Mouse (Mus musculus): ENCODE results near the gene Slc39a3.
"Not testable (repeated sequence)": the region's sequence is repeated elsewhere in the genome, so short reads cannot be mapped to it uniquely, and the experiment has no call there.

Slc39a3 gene

DNA sequence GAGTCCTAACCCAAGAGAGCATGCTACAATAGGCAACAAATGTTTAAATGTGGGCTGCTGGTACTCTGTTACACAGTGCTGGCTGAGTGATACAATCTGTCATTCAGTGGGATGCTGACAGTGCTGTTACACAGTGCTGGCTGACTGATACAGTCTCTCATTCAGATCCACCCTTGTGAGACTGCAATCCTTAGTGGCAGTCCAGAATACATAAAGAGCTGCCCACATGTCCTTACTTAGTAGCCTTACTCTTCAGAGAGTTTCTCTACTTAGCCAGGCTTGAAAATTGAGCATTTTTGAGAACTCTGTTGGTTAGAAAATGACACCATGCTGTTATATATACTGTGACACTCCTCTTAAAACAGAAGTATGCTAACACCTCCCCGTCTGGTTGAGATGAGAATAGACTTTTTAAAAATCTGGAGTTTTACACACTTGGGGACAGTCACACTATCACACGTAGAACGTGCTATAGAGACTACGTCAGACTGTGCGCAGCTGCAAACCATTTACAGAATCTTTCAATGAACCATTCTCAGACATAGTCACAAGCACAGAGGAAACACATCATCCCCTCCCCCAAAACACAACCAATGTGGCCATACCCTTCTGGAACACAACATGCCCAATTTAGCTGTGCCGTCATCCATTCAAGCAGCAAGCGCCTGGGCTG, 31.1 kb downstream of the Slc39a3 start:
- no peak for DNase-seq (ENCODE audit: low read depth)

DNA sequence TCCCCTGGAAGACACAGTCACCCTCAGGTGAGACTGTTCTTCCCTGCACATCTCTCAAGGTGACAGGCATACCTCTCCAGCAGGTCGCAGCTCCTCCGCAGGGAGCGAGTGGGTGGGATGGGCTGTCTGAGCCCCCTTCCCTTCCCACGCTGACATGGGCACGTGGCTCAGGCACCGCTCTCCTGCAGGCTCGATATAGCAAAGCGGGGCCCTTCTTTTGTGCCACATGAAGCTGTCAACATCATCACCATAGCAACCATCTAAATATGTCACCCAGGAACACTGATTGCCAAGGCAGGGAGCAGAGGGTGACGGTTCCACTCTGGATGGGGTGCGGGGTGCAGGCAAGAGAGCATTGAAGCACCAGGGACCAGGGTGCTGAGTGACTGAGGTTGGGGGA, 36.1 kb downstream of the Slc39a3 start:
- DNase-seq (ENCODE audit: low read depth): no peak

DNA sequence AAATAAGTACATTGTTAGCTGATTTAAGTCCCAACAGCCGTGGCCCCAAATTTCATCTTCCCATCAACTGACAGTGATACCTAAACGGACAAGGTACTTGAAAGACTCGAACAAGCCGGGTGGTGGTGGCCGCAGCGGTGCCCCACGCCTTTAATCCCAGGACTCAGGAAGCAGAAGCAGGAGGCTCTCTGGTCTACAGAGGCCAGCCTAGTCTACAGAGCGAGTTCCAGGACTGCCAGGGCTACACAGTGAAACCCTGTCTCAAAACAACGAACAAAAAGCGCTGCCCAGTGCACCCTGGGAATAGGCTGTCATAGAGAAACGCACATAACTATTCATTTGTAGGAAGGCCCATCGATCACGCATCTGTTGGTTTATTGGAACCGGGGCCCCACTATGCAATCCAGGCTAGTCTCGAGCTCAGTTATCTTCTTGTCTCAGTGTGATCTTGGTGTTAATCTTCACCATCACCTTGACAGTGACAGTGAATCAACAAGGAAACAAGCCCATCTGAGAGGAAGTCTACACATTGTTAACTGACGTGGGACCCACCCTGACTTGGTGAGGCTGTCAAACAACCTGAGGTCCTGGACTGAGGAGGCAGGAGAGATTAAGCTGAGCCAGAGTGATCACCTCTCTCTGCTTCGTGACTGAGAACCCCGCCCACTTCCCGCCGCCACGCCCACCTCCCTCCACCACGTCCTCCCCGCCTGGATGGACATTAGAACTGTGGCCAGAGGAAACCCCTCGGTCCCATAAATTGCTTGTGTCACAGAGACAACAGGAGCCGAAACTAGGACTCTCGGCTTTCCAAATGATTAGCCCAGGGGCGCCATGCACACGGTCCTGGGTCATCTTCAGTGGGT, 36.8 kb downstream of the Slc39a3 start:
- DNase-seq (ENCODE audit: low read depth): no peak

DNA sequence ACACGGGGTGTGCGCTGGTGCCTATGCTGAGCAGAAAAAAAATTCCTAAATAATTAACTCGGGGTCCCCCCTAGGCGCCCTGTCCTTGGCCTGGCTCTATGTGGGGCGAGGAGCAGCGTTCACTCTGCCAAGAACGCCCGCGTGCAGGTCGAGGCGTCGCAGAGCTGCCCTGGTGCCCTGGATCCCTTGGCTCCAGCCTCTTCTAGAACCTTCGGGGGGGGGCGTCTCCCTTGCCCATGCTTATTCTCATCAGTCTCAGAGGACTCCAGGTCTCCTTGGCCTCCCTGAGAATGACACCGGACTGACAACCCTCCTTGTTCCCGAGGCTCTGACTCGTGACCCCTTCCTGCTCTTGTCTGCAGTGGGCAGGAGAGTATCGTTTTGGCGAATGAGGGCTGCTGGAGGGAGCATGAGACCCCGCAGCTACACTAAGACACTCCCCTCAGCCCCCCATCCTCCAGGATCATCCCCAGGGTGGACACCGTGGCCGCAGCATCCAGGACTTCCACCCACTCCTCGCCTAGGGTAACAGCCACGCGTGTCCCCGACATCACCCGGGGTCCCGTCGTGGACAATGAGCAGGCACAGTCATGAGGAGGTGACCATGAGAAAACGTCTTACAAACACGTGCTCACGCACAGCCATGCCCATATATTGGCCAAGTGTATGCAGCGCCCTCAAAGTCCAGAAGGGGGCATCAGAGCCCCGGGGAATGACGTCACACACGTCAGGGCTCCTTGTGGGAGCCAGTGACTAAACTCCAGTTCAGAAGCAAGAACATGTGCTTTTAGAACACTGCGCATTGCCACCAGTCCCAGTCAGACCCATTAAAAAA, 37.6 kb downstream of the Slc39a3 start:
- DNase-seq (ENCODE audit: low read depth): peak; percentile 88

DNA sequence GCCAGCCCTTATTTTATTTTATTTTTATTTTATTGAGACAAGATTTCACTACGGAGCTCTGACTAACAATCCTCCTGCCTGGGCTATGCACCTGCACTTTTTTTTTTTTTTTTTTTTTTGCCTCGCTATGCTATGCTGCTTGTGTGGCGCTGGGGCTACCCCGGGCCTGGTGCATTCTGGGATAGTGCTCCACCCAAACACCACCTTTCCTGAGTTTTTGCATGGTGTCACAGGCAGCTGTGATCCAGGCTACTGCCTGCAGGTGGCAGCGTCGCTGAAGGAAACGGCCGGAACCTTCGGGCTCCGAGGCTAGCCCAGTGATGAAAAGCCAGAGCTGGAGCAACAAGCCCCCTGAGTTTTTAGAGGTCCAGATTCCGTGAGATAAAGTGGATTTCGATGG, 38.4 kb downstream of the Slc39a3 start:
- peak; percentile 64 for DNase-seq (ENCODE audit: low read depth)

DNA sequence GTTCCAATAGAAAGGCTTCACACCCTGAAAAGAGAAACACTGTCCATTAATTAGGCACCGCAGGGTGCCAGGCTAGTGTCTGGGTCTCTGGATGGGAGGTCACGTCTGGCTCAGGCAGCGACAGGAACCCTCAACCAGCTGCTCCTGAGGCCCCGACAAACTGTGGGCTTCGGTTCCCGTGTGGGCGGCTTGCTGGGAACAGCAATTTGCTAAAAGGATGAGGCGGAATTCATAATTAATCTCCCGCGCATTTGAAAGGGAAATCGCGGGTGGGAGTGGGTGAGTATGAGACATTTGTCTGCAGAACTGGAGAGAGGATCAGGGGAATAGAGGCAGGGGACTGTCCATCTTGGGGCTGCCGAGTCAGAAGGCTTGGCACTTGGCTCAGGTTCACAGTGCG, 39.2 kb downstream of the Slc39a3 start:
- DNase-seq (ENCODE audit: low read depth): no peak

DNA sequence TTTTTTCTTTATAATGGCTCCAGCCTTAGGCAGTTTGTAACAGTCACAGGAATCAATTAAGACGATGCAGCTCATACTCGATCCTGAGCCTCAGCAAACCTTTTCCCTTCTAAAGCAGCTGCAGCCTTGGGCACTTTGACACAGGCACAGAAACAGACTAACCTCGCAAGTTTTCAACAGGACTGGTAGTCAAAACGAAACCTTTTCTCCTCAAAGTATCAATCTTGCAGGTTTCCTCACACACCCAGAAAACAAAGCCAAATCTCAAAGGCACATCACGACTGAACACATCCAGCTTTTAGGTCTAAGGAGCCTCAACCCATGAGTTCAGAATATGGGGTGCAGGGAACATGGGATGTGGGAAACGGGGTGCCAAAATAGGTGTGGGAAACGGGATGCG, 39.9 kb downstream of the Slc39a3 start:
- DNase-seq (ENCODE audit: low read depth): no peak

DNA sequence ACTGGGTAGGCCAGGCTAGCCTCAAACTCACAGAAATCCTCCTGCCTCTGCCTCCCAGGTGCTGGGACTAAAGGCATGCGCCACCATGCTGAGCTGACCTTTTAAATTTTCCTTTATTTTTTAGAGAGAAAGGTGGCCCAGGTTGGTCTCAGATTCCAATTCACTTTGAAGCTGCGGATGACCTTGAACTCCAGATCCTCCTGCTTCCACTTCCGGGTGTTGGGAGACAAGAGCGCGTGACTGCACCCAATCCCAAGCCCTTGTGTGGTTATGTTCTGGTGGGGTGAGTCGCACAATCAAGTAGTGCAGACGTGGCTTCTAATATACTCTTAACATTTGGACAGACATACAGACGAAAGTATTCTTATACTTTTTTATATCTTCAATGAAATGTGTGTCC, 40.7 kb downstream of the Slc39a3 start:
- DNase-seq (ENCODE audit: low read depth): no peak

DNA sequence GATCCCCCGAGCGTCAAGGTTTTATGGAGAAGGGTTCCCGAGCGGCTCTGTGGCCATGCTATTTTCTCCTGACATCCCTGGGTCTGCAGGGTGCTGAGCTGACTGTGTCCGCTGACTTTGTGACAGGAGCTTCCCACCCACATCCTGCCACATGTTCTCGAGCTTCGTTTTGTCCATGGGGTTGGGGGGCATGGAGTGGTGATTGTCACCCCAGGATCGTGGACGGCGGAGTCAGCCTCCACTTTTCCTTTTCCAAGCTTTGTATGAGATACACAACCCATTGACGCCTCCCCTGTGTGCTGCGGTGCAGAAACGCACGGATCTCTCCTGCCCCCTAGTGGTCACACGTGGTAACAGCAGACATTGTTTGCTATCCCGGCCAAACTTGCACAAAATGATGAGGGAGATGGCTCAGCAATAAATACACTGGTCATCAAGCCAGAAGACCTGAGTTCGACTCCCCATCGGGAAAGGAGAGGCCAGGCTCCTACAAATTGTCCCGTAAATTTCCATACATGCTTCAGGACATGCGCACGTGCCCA, 42.1 kb downstream of the Slc39a3 start:
- peak; percentile 56 for DNase-seq (ENCODE audit: low read depth)

DNA sequence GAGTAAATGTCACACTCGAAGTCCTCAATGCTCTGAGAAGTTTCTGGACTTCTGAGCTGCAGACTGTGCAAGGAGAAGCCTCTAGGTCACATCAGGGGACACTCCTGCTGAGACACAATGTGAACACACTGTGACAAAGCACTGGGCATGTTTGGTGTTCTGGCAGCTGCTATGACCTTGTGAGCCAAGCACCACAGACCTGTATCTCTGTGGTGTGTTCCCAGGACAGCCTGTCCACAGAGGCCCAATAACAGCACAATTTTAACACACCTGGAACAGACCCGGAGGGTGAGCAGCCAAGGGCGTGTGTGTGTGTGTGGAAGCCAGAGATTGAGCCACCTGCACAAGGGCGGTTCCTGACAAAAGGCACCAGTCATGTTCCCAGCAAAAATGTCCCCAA, 42.6 kb downstream of the Slc39a3 start:
- DNase-seq (ENCODE audit: low read depth): no peak

DNA sequence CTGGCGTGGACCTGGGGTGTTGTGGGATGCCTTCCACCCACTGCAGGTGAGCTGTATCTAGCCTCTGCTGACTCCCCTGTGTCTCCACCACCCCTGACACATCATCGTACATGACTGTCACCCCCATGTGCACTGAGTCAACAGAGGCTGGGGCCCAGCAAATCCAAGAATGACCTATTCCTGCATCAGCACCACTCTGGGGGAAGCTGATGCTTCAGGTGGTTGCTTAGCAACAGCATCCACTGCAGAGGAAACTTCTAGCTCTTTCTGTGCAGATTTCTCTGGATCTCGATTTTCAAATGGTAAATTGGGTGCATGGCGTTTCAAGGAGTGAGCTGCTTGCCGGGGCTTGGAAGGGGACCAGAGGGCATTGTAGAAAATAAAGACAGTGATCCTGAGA, 44.0 kb downstream of the Slc39a3 start:
- DNase-seq (ENCODE audit: low read depth): no peak

DNA sequence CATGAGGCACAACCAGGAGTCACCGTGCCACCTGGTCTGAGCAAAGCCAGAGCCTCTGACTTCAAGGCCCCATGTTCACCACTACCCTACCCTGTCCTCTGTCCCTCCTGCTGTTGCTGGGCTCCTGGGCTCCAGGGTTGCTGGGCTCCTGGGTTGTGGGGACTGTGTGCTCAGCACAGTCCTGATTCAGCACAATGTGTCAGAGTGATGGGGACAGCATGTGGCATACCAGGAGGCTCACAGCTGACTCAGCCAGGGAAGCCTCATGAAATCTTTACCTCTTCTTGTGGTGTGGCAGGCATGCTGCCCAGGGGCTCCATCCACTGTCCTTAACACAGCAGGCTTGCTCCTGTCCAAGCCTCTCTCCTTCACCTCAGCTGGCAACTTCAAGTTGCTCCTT, 45.3 kb downstream of the Slc39a3 start:
- no peak for DNase-seq (ENCODE audit: low read depth)

DNA sequence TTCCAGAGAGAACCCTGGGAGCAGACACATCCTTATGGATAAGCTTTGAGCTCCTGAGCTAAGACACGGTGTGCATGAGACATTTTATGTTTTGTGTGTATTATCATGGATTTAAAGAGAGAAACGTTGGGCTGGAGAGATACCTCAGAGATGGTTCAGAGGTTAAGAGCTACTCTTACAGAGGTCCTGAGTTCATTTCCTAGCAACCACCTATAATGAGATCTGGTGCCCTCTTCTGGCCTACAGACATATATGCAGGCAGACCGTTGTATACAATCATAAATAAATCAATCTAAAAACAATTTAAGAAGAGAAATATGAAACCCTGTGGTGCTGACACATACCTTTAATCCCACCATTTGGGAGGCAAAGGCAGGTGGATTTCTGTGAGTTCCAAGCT, 46.2 kb downstream of the Slc39a3 start:
- no peak for DNase-seq (ENCODE audit: low read depth)

DNA sequence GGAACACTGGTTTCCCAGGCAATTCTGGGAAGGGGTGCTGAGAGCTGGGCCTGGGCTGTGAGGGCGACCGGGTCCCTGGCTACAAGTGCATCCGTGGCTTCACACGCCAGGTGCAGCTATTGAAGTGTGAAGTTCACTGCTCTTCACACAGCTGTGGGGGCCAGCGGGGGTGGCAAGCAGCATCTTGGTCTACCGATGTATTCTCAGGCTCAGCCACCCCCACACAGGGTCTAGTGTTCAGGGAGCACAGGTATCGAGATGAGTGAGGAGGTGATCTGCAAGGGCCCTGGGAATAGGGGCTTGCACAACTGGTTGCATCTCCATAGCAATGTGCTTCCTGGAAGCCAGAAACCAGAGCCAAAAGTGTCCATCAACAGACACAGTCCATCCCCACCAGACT, 46.8 kb downstream of the Slc39a3 start:
- DNase-seq (ENCODE audit: low read depth): no peak

DNA sequence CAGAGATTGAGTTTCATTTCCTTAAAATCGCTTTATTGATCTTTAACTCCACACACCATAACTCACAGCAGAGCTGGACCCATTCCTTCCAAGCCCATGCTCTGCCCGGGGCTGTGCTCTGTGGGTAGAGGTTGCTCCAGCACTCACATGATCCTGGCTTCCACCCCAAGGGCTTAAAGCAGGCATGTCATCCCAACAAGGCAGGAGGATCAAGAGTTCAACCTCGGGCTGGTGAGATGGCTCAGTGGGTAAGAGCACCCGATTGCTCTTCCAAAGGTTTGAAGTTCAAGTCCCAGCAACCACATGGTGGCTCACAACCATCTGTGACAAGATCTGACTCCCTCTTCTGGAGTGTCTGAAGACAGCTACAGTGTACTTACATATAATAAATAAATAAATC, 47.4 kb downstream of the Slc39a3 start:
- DNase-seq (ENCODE audit: low read depth): not testable (repeated sequence)

DNA sequence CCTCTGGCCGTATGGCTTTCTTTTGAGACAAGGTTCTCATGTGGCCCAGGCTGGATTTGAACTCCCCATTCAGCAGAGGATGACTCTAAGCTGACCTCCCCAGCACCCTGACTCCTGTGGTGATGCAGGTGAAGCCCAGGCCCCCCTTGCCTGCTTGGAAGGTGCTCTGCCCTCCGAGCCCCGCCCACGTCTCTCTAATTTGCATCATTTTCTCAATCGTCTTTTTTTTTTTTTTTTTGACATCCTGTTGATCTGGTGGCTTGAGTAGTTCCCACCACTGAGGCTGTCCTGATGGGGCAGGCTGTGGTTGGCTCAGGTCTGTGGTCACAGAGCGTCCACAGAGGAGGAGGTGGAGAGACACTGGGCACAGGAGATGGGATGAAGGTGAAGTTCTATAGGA, 47.8 kb downstream of the Slc39a3 start:
- no peak for DNase-seq (ENCODE audit: low read depth)

DNA sequence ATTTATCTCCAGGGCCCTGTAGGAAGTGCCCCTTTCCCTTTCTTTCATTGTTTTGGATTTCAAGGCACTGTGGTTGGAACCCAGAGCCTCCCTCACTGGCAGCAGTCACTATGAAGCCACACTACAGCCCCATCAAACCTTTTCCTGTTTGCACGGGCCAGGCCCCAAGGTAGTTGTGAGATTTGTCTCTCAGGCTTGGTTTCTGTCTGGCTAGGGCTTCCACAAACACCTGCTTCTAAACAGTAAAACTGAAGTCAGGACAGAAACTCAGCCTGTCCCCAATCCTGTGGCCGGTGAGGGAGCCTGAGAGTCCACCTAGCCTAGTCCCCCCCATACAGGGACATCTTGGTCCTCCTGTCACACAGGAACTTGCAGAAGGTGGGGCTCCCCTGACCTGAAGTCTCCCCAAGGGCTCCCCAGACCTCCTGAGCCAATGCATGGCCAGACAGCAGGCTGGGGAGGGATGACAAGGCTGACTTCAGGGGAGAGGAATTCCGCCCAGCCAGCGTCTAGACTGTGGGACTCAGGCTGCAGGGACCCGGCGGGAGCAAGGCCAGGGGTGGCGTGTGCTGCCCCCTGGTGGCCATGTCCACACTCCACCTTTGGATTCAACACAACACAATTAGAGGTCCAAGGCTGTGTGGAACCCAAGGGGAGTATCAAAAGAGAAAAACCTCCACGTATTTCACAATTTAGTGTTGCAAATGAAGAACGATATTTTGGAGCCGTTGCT, 49.4 kb downstream of the Slc39a3 start:
- peak; percentile 59 for DNase-seq (ENCODE audit: low read depth)

DNA sequence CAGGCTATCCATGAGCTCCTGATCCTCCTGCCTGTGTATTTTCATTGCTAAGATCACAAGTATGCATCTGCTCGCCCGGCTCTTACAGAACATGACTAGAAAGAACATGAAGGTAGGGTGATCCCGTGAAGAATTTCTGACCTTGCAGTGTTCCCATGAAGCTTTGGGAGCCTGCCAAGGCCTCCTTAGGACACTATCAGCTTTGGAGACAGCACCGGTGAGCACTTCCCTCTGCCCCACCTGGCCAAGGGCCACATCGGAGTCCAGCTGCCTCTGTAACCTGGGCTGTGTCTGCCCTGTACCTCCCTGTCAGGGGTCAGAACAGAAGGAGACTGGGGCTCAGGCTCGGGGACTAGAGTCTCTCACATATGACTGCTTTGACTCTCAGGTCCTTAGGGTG, 50.5 kb downstream of the Slc39a3 start:
- no peak for DNase-seq (ENCODE audit: low read depth)

DNA sequence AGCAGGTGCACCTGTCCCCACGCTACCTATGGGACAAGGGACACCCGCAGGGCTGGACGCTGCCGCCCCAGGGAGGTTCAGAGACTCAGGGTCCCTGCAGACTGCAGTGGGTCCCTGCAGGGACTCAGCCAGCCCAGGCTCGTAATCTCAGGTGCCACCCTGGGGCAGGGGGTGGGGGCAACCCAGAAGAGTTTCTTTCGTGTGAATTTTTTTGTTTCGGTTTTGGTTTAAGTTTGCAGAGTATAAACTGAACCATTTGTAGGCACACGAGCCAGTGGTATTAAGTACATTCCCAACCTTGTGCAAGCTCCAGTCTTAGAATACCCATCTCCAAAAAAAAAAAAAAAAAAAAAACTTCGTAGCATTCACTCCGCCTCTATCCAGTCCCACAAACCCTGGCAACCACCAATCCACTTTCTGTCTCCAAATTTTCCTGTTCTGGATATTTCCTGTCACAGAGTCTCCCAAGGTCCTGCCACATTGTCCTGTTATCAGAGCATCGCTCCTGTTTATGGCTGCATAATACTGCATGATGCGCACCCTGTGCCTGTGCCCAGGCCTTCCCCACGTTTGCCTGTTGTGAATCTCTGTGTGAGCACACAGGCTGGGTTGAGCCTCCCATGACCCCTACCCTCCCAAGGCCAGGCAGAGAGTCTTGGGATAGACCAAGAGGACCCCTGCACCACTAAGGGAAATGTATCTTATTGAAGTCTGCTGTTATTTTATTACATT, 51.1 kb downstream of the Slc39a3 start:
- DNase-seq (ENCODE audit: low read depth): no peak

DNA sequence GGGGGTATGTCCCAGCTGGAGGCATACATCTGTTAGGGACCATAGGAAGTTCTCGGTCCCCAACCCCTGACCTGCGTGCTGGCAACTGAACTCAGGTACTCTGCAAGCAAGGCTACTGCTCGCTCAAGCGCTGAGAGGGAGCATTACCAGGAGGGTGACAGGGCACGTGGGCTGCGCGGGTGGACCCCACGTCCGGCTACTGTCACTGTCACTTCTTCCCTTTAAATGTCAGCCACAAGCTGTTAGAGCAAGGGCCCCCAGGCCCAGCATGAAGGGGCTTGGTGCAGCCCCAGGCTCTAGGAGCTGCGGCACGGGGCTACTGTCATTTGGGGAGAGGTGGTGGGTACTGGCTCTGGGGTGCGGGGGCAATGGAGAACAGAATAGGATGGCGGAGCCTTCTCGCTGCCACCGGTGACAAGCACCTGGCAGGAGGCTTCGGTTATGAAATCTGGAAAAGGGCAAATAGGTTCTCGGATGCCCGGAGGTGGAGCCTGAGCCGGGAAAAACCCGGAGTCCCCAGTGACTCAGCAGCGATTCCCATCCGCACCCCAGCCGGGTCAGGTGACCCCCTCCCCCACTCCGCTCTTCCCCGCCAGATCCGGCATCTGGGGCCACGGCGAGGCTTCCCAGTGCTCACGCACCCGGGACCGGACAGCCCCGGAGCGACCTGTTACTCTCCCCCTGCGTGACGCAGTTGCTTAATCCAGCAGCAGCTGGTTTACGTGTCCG, 51.8 kb downstream of the Slc39a3 start:
- no peak for DNase-seq (ENCODE audit: low read depth)

Data from c-Kit-positive CD71-positive TER-119-negative erythroid progenitor cells, embryonic 14.5 days (primary cell).